Mouse (Mus musculus) stomach, adult 2 months (tissue): ENCODE measurements around the gene Mrpl33. TPM values are rescaled to one million over a fixed set of nuclear protein-coding genes. Genes with fewer than 3 reads are reported as not detected.

Experiments
- polyA plus RNA-seq: library from polyadenylated mRNA; depleted of rRNA; stranded (reverse); fragments of >200 nt; gene quantifications from 2 replicates; pipeline ENCODE4 v1.2.3, GENCODE M21; 2012; rRNA removed

The Mrpl33 gene
- 2.7 TPM in 2 replicates for polyA plus RNA-seq

GRCm38 (mm10) chr5:31596481-31597429, at the start of gene Mrpl33:
Mrpl33 (plus strand) TSS chr5:31596935.

GRCm38 (mm10) chr5:31696971-31697643, 100.4 kb downstream of the Mrpl33 start, which contains the start of gene Rbks:
Rbks (minus strand) TSS chr5:31697627.

GRCm38 (mm10) chr5:31697644-31698296, 101.0 kb downstream of the Mrpl33 start, which contains the start of gene Babam2:
Babam2 (plus strand) TSS chr5:31697684.

Other genes with a start within 250 kb of the Mrpl33 start
- gene Zfp512, start 144.5 kb upstream of the Mrpl33 start, polyA plus RNA-seq: 2.3 and 3.3 TPM in 2 replicates
- not detected in 2 replicates for gene 4930548H24Rik, start 111.2 kb upstream of the Mrpl33 start, polyA plus RNA-seq
- gene Gpn1, start 102.2 kb upstream of the Mrpl33 start, polyA plus RNA-seq: 5.8 and 10.8 TPM in 2 replicates
- gene Slc4a1ap, start 69.9 kb upstream of the Mrpl33 start, polyA plus RNA-seq: 4.0 and 6.3 TPM in 2 replicates
- gene Supt7l, start 69.1 kb upstream of the Mrpl33 start, polyA plus RNA-seq: 3.0 and 3.2 TPM in 2 replicates
- gene Rbks, start 100.7 kb downstream of the Mrpl33 start, polyA plus RNA-seq: 1.9 and 2.1 TPM in 2 replicates
- gene Babam2, start 100.7 kb downstream of the Mrpl33 start, polyA plus RNA-seq: 9.4 and 11.0 TPM in 2 replicates